Mouse (Mus musculus) forebrain, postnatal 0 days (tissue): ENCODE results near the gene Prkg1. TPM values are rescaled to one million over a fixed set of nuclear protein-coding genes. Genes with fewer than 3 reads are reported as not detected.
A peak's percentile ranks its signal among the peaks of the same experiment; 100 is the strongest.

Source experiments
- ATAC-seq: fragments of 200-750 bp; cut with Nextera tagmentation; 2 replicates; pipeline ENCODE4 v1.8.0; 2017; ENCODE audit warnings: mild to moderate bottlenecking, moderate library complexity
- DNase-seq: peaks from one replicate; pipeline ENCODE4 v3.0.0-alpha.2; 2015
- H3K27ac ChIP-seq: fragments of 300-500 bp; sonication (generic); 2 replicates; pipeline ENCODE4 v1.5.1; 2014; ENCODE audit warnings: low read depth, mild to moderate bottlenecking, antibody characterized with exemption, low read length, moderate library complexity, mixed read lengths
- H3K27me3 ChIP-seq: fragments of 300-500 bp; sonication (generic); 2 replicates; pipeline ENCODE4 v1.6.1; 2014; ENCODE audit warnings: mild to moderate bottlenecking, low read length, mixed read lengths; ENCODE audit not compliant: insufficient read depth
- H3K36me3 ChIP-seq: fragments of 300-500 bp; sonication (generic); 2 replicates; pipeline ENCODE4 v1.6.1; 2014; ENCODE audit warnings: mild to moderate bottlenecking, moderate library complexity; ENCODE audit not compliant: insufficient read depth
- H3K4me1 ChIP-seq: fragments of 300-500 bp; sonication (generic); 2 replicates; pipeline ENCODE4 v1.6.1; 2014; ENCODE audit warnings: antibody characterized with exemption; ENCODE audit not compliant: insufficient read depth
- H3K4me2 ChIP-seq: fragments of 300-500 bp; sonication (generic); 2 replicates; pipeline ENCODE4 v1.6.1; 2014; ENCODE audit warnings: low read depth, mild to moderate bottlenecking, moderate library complexity
- H3K4me3 ChIP-seq: fragments of 300-500 bp; sonication (generic); 2 replicates; pipeline ENCODE4 v1.5.1; 2014; ENCODE audit warnings: low read depth, low read length, mixed read lengths
- H3K9ac ChIP-seq: fragments of 300-500 bp; sonication (generic); 2 replicates; pipeline ENCODE4 v1.6.1; 2014; ENCODE audit warnings: mild to moderate bottlenecking
- H3K9me3 ChIP-seq: fragments of 300-500 bp; sonication (generic); 2 replicates; pipeline ENCODE4 v1.6.1; 2016; ENCODE audit warnings: low read length
- CTCF ChIP-seq: sonication (generic); IDR thresholded peaks from 2 replicates; pipeline ENCODE4 v1.5.1; 2016; ENCODE audit warnings: antibody characterized with exemption, control low read depth, low read depth
- WGBS: fragments of 180-500 bp; shearing (Covaris S2); extraction: QIAGEN DNeasy Blood & Tissue Kit; methylation state at CpG from one replicate; pipeline ENCODE4 v1.1.7; 2014; 5-methylcytosine and 5-hydroxymethylcytosine counted together
- polyA plus RNA-seq: library from polyadenylated mRNA; unstranded; fragments of >200 nt; fragmentation: Nextera tagmentation; extraction: Ambion mirVana; gene quantifications from 2 replicates; pipeline ENCODE4 v1.2.1, GENCODE M21; 2015
- total RNA-seq: library from RNA; depleted of rRNA; stranded (reverse); fragments of >200 nt; gene quantifications from 2 replicates; pipeline ENCODE4 v1.2.3, GENCODE M21; 2014

Prkg1 gene
- total and polyA plus RNA-seq, 2 experiments from 2014 or later, result 3.2 to 9.9 TPM

GRCm38 (mm10) chr19:31762411-31763245 lies 2.2 kb downstream of the Prkg1 start:
- Histone ChIP-seq H3K36me3 (no peaks in the 10 kb centered on the region), H3K9me3 (no peaks in the 10 kb centered on the region), H3K27ac (no peak overlapping the region), H3K27me3 (peaks cover 40% of the 10 kb centered on the region), H3K4me1 (peaks cover 9% of the 10 kb centered on the region), H3K9ac (0 out of 2 replicates have a peak overlapping the region, but pooled peaks have one; percentile 10), H3K4me2 (peak overlapping the region; percentile 88), H3K4me3 (peak overlapping the region; percentile 24)
- TF ChIP-seq CTCF, result no peak
- DNase-seq, result peak; percentile 31
- 0 out of 2 replicates have a peak, but pooled peaks have one; percentile 23 for ATAC-seq
- 2% methylated on average over 24 of the region's 24 CpGs for WGBS

- Histone ChIP-seq H3K4me1 (peaks cover 9% of the 10 kb centered on the region), H3K27me3 (peaks cover 34% of the 10 kb centered on the region), H3K4me2 (no peak overlapping the region), H3K36me3 (no peaks in the 10 kb centered on the region), H3K9me3 (no peaks in the 10 kb centered on the region), H3K27ac (no peak overlapping the region), H3K9ac (no peak overlapping the region), H3K4me3 (no peak overlapping the region)
- DNase-seq, result no peak
- TF ChIP-seq CTCF, result no peak
- WGBS, result 77% methylated on average over 3 of the region's 3 CpGs
- no peak for ATAC-seq
These were observed 5.0 kb downstream of the Prkg1 start for GRCm38 (mm10) chr19:31759855-31760254.

GRCm38 (mm10) chr19:31755929-31756792 lies 8.7 kb downstream of the Prkg1 start:
- Histone ChIP-seq H3K27me3 (peaks cover 6% of the 10 kb centered on the region; the same call in 1 of the 2 replicates), H3K9ac (no peak overlapping the region), H3K27ac (no peak overlapping the region), H3K4me2 (peak overlapping the region; percentile 22; the same call in 1 of the 2 replicates), H3K9me3 (no peaks in the 10 kb centered on the region), H3K4me3 (no peak overlapping the region), H3K4me1 (no peaks in the 10 kb centered on the region), H3K36me3 (no peaks in the 10 kb centered on the region)
- peak; percentile 86 for DNase-seq
- WGBS, result 37% methylated on average over 11 of the region's 11 CpGs
- TF ChIP-seq CTCF, result peak; percentile 77
- ATAC-seq, result peak; percentile 76

GRCm38 (mm10) chr19:31754642-31755287 lies 10.1 kb downstream of the Prkg1 start:
- no peak overlapping the region for H3K9ac ChIP-seq
- no peak for TF ChIP-seq CTCF
- no peak overlapping the region for H3K27ac ChIP-seq
- H3K4me2 ChIP-seq, result no peak overlapping the region
- DNase-seq (no peak), ATAC-seq (no peak)
- no peaks in the 10 kb centered on the region for H3K4me1 ChIP-seq
- no peaks in the 10 kb centered on the region for H3K27me3 ChIP-seq
- H3K9me3 ChIP-seq, result no peaks in the 10 kb centered on the region
- no peaks in the 10 kb centered on the region for H3K36me3 ChIP-seq
- H3K4me3 ChIP-seq, result no peak overlapping the region
- WGBS, result 57% methylated on average over 9 of the region's 9 CpGs

- WGBS, result 35% methylated on average over 11 of the region's 11 CpGs
- no peak overlapping the region for H3K9ac ChIP-seq
- no peaks in the 10 kb centered on the region for H3K27me3 ChIP-seq
- no peaks in the 10 kb centered on the region for H3K36me3 ChIP-seq
- H3K4me3 ChIP-seq, result no peak overlapping the region
- H3K27ac ChIP-seq, result no peak overlapping the region
- no peaks in the 10 kb centered on the region for H3K9me3 ChIP-seq
- DNase-seq (no peak), ATAC-seq (no peak)
- no peaks in the 10 kb centered on the region for H3K4me1 ChIP-seq
- TF ChIP-seq CTCF, result no peak
- H3K4me2 ChIP-seq, result no peak overlapping the region
These were observed 13.7 kb downstream of the Prkg1 start for GRCm38 (mm10) chr19:31750976-31751676.

GRCm38 (mm10) chr19:31746635-31747034 lies 18.2 kb downstream of the Prkg1 start:
- no peak for ATAC-seq
- no peak overlapping the region for H3K9ac ChIP-seq
- 19% methylated on average over 2 of the region's 2 CpGs for WGBS

More at GRCm38 (mm10) chr19:31746635-31747034, 18.2 kb downstream of the Prkg1 start:
- Histone ChIP-seq H3K27ac (no peak overlapping the region), H3K4me1 (no peaks in the 10 kb centered on the region), H3K4me2 (no peak overlapping the region), H3K27me3 (no peaks in the 10 kb centered on the region), H3K9me3 (no peaks in the 10 kb centered on the region), H3K36me3 (no peaks in the 10 kb centered on the region), H3K4me3 (no peak overlapping the region)
- TF ChIP-seq CTCF, result peak; percentile 69
- DNase-seq, result peak; percentile 70
